Mouse (Mus musculus): Measurements from ENCODE around the gene Bloc1s1. TPM values are rescaled to one million over a fixed set of nuclear protein-coding genes. Genes with fewer than 3 reads are reported as not detected.

Gene Bloc1s1
- total and polyA plus RNA-seq, 3 experiments = 181 to 234 (median 201) TPM

DNA sequence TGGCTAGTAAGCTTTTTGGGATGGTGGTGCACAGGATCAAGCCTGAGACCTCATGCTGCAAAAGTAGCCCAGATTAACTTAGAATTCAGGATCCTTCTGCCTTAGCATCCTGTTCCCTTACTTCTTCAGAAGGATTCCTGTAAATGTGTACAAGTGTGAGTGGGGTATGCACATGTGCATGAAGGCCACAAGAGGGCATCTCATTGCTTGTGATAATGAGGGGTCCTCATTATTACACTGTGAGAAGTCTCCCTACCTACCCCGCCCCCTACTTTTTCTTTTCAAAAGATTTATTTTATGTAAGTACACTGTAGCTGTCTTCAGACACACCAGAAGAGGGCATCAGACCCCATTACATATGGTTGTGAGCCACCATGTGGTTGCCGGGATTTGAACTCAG is 8.3 kb downstream of the Bloc1s1 start:
- Histone ChIP-seq H3K4me3 (no peak overlapping the region), H3K27ac (no peak overlapping the region), H3K9ac (ENCODE audit: low read depth, low read length) (no peak overlapping the region), H3K79me2 (replicated peaks; ENCODE audit: control insufficient read depth, insufficient read depth, low read length) (no peaks in the 10 kb centered on the region), H3K36me3 (ENCODE audit: control insufficient read depth, insufficient read depth, low read length) (no peaks in the 10 kb centered on the region), H3K27me3 (ENCODE audit: control insufficient read depth, insufficient read depth, low read length) (no peaks in the 10 kb centered on the region), H3K4me1 (ENCODE audit: control insufficient read depth, insufficient read depth, low read length) (peaks cover 1% of the 10 kb centered on the region; the same call in 1 of the 2 replicates)
- 96% methylated on average over 2 of the region's 2 CpGs for WGBS
- intact Hi-C loops (cut with DNase I) = loop anchor here (2.0 to 5.0 kb wide), 2 partner anchors 29 to 62 kb away; no protein-coding TSS in a partner anchor
- no peak for DNase-seq
- no peak for TF ChIP-seq EP300 (IDR thresholded peaks at IDR 0.05; ENCODE audit: insufficient read depth, low read depth, low read length)
- peak; percentile 55 for TF ChIP-seq CTCF (IDR thresholded peaks at IDR 0.05)
- TF ChIP-seq POLR2A (IDR thresholded peaks at IDR 0.05; ENCODE audit: insufficient read depth, low read depth, low read length) = no peak

DNA sequence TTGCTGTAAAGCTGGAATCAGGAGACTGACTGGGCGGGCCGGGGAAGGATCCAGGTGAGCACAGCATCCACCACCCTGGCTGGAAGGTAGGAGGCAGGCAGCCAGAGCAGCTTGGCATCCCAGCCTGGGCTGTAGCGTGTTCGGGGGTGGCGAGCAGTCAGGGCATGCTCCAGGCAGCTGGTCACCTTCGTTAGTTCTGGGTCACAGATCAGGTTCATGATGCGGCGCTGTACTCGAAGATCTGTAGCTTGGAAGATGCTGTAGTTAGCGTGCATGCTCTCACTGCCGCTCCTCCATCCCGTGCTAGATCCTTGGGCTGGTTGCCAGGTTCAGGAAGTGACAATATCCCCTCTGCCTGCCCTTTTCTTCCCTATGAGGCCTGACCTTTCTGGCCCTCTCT is 10.1 kb downstream of the Bloc1s1 start:
- no peak for TF ChIP-seq POLR2A (IDR thresholded peaks at IDR 0.05; ENCODE audit: insufficient read depth, low read depth, low read length)
- no peak for TF ChIP-seq CTCF (IDR thresholded peaks at IDR 0.05)
- no peak for TF ChIP-seq EP300 (IDR thresholded peaks at IDR 0.05; ENCODE audit: insufficient read depth, low read depth, low read length)
- Histone ChIP-seq H3K36me3 (ENCODE audit: control insufficient read depth, insufficient read depth, low read length) (no peaks in the 10 kb centered on the region), H3K9ac (ENCODE audit: low read depth, low read length) (no peak overlapping the region), H3K4me1 (ENCODE audit: control insufficient read depth, insufficient read depth, low read length) (peaks cover 1% of the 10 kb centered on the region; the same call in 1 of the 2 replicates), H3K27me3 (ENCODE audit: control insufficient read depth, insufficient read depth, low read length) (no peaks in the 10 kb centered on the region), H3K79me2 (replicated peaks; ENCODE audit: control insufficient read depth, insufficient read depth, low read length) (no peaks in the 10 kb centered on the region), H3K4me3 (no peak overlapping the region), H3K27ac (no peak overlapping the region)
- intact Hi-C loops (cut with DNase I) = loop anchor here (2.0 kb wide), 1 partner anchor 31 kb away; no protein-coding TSS in a partner anchor
- peak in 1 of 2 experiments; percentile 30 for DNase-seq
- WGBS = 67% methylated on average over 12 of the region's 12 CpGs

DNA sequence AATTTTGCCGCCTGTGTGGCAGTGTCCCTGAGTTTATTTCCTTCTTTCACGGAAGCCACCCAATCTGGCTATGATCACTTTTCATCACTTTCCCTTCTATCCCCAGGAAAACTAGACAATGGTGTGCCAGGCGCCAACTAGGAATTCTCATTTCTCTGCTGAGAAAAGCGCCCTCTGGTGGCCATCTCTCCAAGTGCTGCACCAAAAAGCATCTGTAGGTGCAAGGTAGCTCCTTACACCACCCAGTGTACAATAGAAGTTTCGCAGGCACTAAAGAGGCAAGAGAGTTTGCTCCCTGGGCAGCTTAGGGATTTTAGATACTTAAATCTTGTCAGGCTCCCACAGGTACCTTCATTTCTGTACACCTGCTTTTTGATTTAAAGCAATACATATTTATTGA is 10.6 kb downstream of the Bloc1s1 start:
- 6% methylated on average over 5 of the region's 5 CpGs for WGBS
- no peaks in the 10 kb centered on the region for H3K36me3 ChIP-seq (ENCODE audit: control insufficient read depth, insufficient read depth, low read length)
- H3K27me3 ChIP-seq (ENCODE audit: control insufficient read depth, insufficient read depth, low read length) = no peaks in the 10 kb centered on the region
- intact Hi-C loops (cut with DNase I) = no loop called here
- peaks cover 1% of the 10 kb centered on the region; the same call in 1 of the 2 replicates for H3K4me1 ChIP-seq (ENCODE audit: control insufficient read depth, insufficient read depth, low read length)
- peak; percentile 83 to 86 for DNase-seq
- H3K9ac ChIP-seq (ENCODE audit: low read depth, low read length) = no peak overlapping the region
- no peak overlapping the region for H3K27ac ChIP-seq
- no peak overlapping the region for H3K4me3 ChIP-seq
- no peaks in the 10 kb centered on the region for H3K79me2 ChIP-seq (replicated peaks; ENCODE audit: control insufficient read depth, insufficient read depth, low read length)
- TF ChIP-seq EP300 (IDR thresholded peaks at IDR 0.05; ENCODE audit: insufficient read depth, low read depth, low read length) (peak; percentile 58; the same call in 1 of the 2 replicates), POLR2A (IDR thresholded peaks at IDR 0.05; ENCODE audit: insufficient read depth, low read depth, low read length) (no peak), CTCF (IDR thresholded peaks at IDR 0.05) (peak; percentile 99; the same call in 1 of the 2 replicates)

DNA sequence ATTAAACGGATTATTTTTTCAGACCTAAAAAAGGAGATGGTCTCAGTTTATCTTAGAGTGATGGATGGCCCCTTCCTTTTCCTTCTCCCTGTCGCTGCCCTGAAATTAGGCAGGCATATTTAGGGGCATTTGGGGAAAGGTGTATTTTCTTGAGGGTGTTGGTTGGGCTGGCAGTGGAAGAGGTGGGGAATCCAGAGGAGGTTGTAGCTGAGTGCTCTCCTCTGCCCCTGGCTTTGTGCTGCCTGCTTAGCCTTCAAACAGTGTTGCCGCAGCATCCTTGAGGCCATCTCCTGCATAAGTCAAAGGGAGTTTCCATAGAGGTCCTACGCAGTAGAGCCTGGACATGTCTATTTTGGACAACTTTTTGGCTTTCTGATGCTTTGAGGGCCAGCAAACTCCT is 11.0 kb downstream of the Bloc1s1 start:
- intact Hi-C loops (cut with DNase I) = no loop called here

DNA sequence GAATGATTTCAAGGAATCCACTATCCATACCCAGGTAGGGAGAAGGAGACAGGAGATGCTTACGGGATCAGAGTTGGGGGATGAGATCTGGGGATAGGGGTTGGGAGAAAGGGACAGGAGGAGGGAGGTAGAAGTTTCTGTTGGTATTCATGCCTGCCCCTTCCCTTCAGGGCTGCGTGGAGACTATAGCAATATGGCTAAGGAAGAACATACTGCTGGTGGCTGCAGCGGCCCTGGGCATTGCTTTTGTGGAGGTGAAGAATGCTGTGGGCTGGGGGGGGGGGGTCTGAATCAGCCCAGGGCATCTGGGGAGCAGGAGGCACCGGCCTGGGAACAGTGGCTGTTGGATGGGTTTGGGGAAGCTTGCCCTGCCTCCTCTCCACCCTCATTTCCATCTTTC is 11.6 kb downstream of the Bloc1s1 start:
- Histone ChIP-seq H3K36me3 (ENCODE audit: control insufficient read depth, insufficient read depth, low read length) (no peaks in the 10 kb centered on the region), H3K9ac (ENCODE audit: low read depth, low read length) (no peak overlapping the region), H3K79me2 (replicated peaks; ENCODE audit: control insufficient read depth, insufficient read depth, low read length) (no peaks in the 10 kb centered on the region), H3K4me3 (no peak overlapping the region), H3K4me1 (ENCODE audit: control insufficient read depth, insufficient read depth, low read length) (peaks cover 1% of the 10 kb centered on the region; the same call in 1 of the 2 replicates), H3K27me3 (ENCODE audit: control insufficient read depth, insufficient read depth, low read length) (no peaks in the 10 kb centered on the region), H3K27ac (no peak overlapping the region)
- TF ChIP-seq POLR2A (IDR thresholded peaks at IDR 0.05; ENCODE audit: insufficient read depth, low read depth, low read length) (no peak), EP300 (IDR thresholded peaks at IDR 0.05; ENCODE audit: insufficient read depth, low read depth, low read length) (no peak), CTCF (IDR thresholded peaks at IDR 0.05) (no peak)
- no peak for DNase-seq
- WGBS = 87% methylated on average over 4 of the region's 4 CpGs
- intact Hi-C loops (cut with DNase I) = no loop called here

More for the DNA sequence above, 11.0 kb downstream of the Bloc1s1 start:
- Histone ChIP-seq H3K4me3 (no peak overlapping the region), H3K36me3 (ENCODE audit: control insufficient read depth, insufficient read depth, low read length) (no peaks in the 10 kb centered on the region), H3K27me3 (ENCODE audit: control insufficient read depth, insufficient read depth, low read length) (no peaks in the 10 kb centered on the region), H3K27ac (no peak overlapping the region), H3K9ac (ENCODE audit: low read depth, low read length) (no peak overlapping the region), H3K79me2 (replicated peaks; ENCODE audit: control insufficient read depth, insufficient read depth, low read length) (no peaks in the 10 kb centered on the region), H3K4me1 (ENCODE audit: control insufficient read depth, insufficient read depth, low read length) (peaks cover 1% of the 10 kb centered on the region; the same call in 1 of the 2 replicates)
- WGBS = 69% methylated on average over 4 of the region's 4 CpGs
- no peak for DNase-seq
- TF ChIP-seq CTCF (IDR thresholded peaks at IDR 0.05) (no peak), POLR2A (IDR thresholded peaks at IDR 0.05; ENCODE audit: insufficient read depth, low read depth, low read length) (no peak), EP300 (IDR thresholded peaks at IDR 0.05; ENCODE audit: insufficient read depth, low read depth, low read length) (no peak)

DNA sequence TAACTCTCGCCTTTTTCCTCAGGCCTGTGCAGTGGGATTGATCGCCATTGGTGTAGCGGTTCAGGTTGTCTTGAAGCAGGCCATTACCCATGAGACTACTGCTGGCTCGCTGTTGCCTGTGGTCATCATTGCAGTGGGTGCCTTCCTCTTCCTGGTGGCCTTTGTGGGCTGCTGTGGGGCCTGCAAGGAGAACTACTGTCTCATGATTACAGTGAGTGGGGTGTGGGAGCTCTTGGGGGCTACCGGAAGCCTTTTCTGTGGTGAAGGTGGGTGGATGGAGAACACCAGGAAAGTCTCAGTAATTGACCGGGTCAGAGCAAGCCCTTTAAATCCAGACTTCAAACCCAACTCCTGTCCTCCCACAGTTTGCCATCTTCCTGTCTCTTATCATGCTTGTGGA is 12.4 kb downstream of the Bloc1s1 start:
- Histone ChIP-seq H3K27ac (no peak overlapping the region; the same call in 1 of the 2 replicates), H3K4me3 (no peak overlapping the region), H3K27me3 (ENCODE audit: control insufficient read depth, insufficient read depth, low read length) (no peaks in the 10 kb centered on the region), H3K79me2 (replicated peaks; ENCODE audit: control insufficient read depth, insufficient read depth, low read length) (no peaks in the 10 kb centered on the region), H3K9ac (ENCODE audit: low read depth, low read length) (no peak overlapping the region), H3K36me3 (ENCODE audit: control insufficient read depth, insufficient read depth, low read length) (no peaks in the 10 kb centered on the region), H3K4me1 (ENCODE audit: control insufficient read depth, insufficient read depth, low read length) (peaks cover 1% of the 10 kb centered on the region; the same call in 1 of the 2 replicates)
- 67% methylated on average over 6 of the region's 6 CpGs for WGBS
- TF ChIP-seq EP300 (IDR thresholded peaks at IDR 0.05; ENCODE audit: insufficient read depth, low read depth, low read length) (no peak), CTCF (IDR thresholded peaks at IDR 0.05) (no peak), POLR2A (IDR thresholded peaks at IDR 0.05; ENCODE audit: insufficient read depth, low read depth, low read length) (no peak)
- peak in 1 of 2 experiments; percentile 25 for DNase-seq
- intact Hi-C loops (cut with DNase I) = no loop called here
